Mouse (Mus musculus) lung, adult 10 weeks (tissue): Measurements from ENCODE around the gene Eps15l1. TPM values are rescaled to one million over a fixed set of nuclear protein-coding genes. Genes with fewer than 3 reads are reported as not detected.

Experiments used
- polyA plus RNA-seq: library from polyadenylated mRNA; stranded (reverse); fragments of 350-450 nt; fragmentation: Illumina TruSeq; extraction: RNeasy Lipid Tissue Mini Kit (QIAGEN cat#74804); gene quantifications from one replicate; pipeline ENCODE4 v1.2.3, GENCODE M21; 2014; ENCODE audit warnings: low read depth, low replicate concordance; ENCODE audit not compliant: insufficient read depth

Gene Eps15l1
- 16.6 TPM for polyA plus RNA-seq

DNA sequence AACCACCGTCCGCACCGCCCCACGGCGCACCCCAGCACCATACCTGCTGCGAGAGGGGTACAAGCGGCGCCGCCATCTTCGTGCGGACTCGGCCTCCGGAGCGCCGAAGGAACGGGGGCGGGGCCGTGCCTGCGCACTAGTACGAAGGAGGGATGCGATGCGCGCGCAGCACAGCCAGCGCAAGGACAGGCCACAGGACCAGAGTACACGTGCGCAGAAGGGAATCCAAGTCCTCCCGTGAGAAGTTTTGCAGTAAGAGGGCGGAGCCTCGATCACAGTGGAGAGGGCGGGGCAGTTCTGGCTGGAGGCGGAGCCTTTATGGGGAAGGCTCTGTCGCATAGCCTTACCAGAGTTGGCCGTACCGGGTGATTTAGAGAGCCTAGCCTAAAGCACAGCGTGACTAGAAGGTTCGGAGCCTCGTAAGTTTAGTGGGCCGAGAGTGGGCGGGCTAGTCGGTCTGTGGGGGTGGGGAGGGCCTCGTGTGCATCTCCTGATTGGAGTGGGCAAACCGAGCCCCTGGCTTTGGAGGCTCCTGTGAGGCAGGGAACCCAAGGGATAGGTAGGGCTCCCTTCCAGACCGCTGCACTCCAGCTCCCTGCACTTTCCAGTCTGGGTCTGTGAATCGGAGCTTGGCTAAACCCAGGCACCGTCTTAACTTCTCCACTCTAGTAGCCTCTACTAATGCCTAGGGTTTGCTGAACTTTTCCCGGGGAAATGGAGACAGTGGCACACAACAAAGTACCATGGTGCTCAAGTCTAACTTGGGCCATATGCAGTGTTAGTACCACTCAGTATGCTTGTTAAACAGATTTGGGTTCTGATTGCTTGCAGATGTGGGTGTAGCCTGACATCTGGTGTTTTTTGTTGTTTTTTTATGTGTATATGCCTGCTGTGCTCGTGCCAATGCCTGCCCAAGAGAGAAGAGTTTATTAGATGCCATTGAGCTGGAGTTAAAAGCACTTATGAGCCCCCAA, at the start of gene Eps15l1:
TSS of gene Eps15l1 (minus strand) at position 99 of the 974 bp plus-strand sequence.

DNA sequence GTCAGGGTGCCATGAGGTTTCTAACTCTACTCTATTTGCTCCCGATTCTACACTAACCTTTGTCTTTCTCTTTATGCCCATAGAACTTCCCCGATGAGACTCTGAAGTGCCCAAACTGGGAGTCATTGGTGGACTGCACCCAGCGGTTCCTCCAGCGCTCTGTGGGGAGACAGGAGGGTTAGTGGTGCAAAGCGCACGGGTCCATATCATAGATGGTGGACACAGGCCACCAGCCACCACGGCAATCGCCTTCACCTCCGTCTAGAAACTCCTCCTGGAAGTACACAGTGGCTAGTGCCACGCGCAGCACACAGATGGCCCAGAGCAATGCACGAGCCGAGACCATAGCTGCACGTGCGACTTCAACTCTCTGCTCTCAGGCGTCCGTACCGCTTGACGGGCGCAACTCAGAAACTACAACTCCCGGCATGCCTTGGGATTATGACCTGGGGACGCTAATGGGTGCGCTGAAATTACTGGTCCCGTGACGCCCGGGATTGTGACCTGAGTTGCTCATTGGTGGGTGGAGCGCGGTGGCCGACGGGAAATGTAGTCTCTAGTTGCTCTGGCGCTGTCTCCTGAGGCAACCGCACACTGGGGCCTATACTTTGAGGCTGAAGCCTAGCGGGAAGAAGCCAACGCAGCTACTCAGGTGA, 22.2 kb upstream of the Eps15l1 start, which contains the start of the genes Calr3 and 1700030K09Rik:
TSS of gene Calr3 (minus strand) at position 533 of the 656 bp plus-strand sequence.
TSS of gene 1700030K09Rik (plus strand) at position 543 of the 656 bp plus-strand sequence.

DNA sequence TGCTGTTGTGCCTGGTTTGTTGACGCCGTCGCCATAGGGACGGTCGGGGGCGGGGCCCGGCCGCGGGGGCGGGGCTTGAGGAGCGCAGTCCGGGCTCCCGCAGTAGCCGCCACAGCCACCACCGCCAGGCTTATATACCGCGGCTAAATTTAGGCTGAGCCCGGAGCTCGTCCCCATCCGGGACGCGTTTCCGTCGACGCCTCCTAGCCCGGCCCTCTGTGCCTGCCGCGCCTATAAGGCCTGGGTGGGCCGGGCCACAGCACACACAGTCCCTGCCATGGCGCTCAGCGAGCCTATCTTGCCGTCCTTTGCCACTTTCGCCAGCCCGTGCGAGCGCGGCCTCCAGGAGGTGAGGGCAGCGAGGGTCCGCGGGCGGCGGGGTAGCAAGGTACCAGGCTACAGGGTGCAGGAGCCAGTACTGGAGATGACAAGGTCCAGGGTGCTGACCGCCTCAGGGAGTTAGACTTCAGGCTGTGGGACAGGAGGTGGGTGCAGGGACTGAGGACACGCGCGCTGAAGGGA, 102.4 kb downstream of the Eps15l1 start, which contains the start of gene Klf2:
TSS of gene Klf2 (plus strand) at position 233 of the 522 bp plus-strand sequence.

DNA sequence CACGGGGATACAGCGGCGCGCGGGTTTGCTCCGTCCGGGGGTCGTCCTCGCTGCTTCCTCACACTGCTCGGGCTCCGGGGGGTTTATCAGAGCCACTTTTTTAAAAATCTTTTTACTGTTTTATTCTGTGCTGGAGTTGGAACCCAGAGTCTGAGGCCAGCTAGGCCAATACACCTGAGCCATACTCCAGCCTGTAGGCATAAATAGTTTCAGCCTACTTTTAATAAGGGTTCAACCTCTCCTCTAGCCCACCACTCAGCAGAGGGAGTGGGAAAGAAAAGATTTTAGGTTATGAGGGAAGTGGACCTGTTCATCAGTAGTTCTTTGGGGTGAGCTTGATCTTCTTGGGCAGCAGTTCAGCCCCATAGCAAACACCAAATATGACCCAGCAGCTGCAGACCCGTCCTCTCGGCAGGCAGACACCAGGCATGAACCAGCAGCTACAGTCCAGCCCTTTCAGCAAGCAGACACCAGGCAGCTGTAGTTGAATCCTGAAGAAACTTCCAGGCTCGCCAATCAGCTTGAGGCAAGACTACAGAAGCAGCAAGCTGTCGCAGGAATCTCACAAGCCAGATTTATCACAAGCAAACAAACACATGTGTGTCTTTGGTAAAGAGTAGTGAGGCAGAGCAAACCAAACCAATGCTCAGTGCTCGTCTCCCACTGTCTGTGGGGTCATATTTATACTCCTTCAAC, 115.9 kb downstream of the Eps15l1 start, which contains the start of gene Gm10282:
TSS of gene Gm10282 (minus strand) at position 51 of the 696 bp plus-strand sequence.

Other genes with a start within 250 kb of the Eps15l1 start
- gene Hsh2d, start 231.8 kb downstream of the Eps15l1 start, polyA plus RNA-seq, result 1.3 TPM
- gene Cib3, start 208.6 kb downstream of the Eps15l1 start, polyA plus RNA-seq, result 0.62 TPM
- gene Gm11034, start 207.8 kb downstream of the Eps15l1 start, polyA plus RNA-seq, result not detected
- 64.0 TPM for gene Fam32a, start 201.7 kb downstream of the Eps15l1 start, polyA plus RNA-seq
- 29.5 TPM for gene Ap1m1, start 181.4 kb downstream of the Eps15l1 start, polyA plus RNA-seq
- gene Gm10282, start 116.2 kb downstream of the Eps15l1 start, polyA plus RNA-seq, result 2.8 TPM
- gene Klf2, start 102.4 kb downstream of the Eps15l1 start, polyA plus RNA-seq, result 209 TPM
- gene Calr3, start 22.4 kb upstream of the Eps15l1 start, polyA plus RNA-seq, result 1.7 TPM
- 3.9 TPM for gene 1700030K09Rik, start 22.4 kb upstream of the Eps15l1 start, polyA plus RNA-seq
- 12.6 TPM for gene Cherp, start 53.8 kb upstream of the Eps15l1 start, polyA plus RNA-seq
- 14.9 TPM for gene Slc35e1, start 71.2 kb upstream of the Eps15l1 start, polyA plus RNA-seq
- gene Med26, start 126.8 kb upstream of the Eps15l1 start, polyA plus RNA-seq, result 3.8 TPM
- gene Smim7, start 149.6 kb upstream of the Eps15l1 start, polyA plus RNA-seq, result 87.2 TPM
- gene Tmem38a, start 150.6 kb upstream of the Eps15l1 start, polyA plus RNA-seq, result 15.7 TPM
- gene Nwd1, start 225.3 kb upstream of the Eps15l1 start, polyA plus RNA-seq, result 0.38 TPM